Mouse (Mus musculus) c-Kit-positive CD71-negative TER-119-negative erythroid progenitor cells, embryonic 14.5 days (primary cell): ENCODE measurements around the gene Prkcb.

Source experiments
- DNase-seq: peaks from one replicate; pipeline ENCODE4 v3.0.0-alpha.2; 2013; ENCODE audit warnings: low read depth

Prkcb gene

GRCm38 (mm10) chr7:122467831-122468230 is 179.3 kb downstream of the Prkcb start:
- DNase-seq = no peak

GRCm38 (mm10) chr7:122470370-122471280 is 182.1 kb downstream of the Prkcb start:
- DNase-seq = peak; percentile 53

- DNase-seq = no peak
These were observed 183.7 kb downstream of the Prkcb start for GRCm38 (mm10) chr7:122472223-122472622.

- DNase-seq = no peak
These were observed 186.5 kb downstream of the Prkcb start for GRCm38 (mm10) chr7:122475038-122475437.

- no peak for DNase-seq
These were observed 188.1 kb downstream of the Prkcb start for GRCm38 (mm10) chr7:122476697-122477096.

- DNase-seq = no peak
These were observed 188.6 kb downstream of the Prkcb start for GRCm38 (mm10) chr7:122477118-122477517.

- no peak for DNase-seq
These were observed 189.3 kb downstream of the Prkcb start for GRCm38 (mm10) chr7:122477566-122478564.

GRCm38 (mm10) chr7:122483949-122484348 is 195.4 kb downstream of the Prkcb start:
- DNase-seq = no peak

- no peak for DNase-seq
These were observed 199.5 kb downstream of the Prkcb start for GRCm38 (mm10) chr7:122487929-122488571.

GRCm38 (mm10) chr7:122492041-122492440 is 203.5 kb downstream of the Prkcb start:
- DNase-seq = no peak

- DNase-seq = no peak
These were observed 204.4 kb downstream of the Prkcb start for GRCm38 (mm10) chr7:122492936-122493335.

GRCm38 (mm10) chr7:122494088-122494487 is 205.5 kb downstream of the Prkcb start:
- DNase-seq = peak; percentile 7

- DNase-seq = no peak
These were observed 209.0 kb downstream of the Prkcb start for GRCm38 (mm10) chr7:122497516-122497915.

GRCm38 (mm10) chr7:122498461-122498860 is 209.9 kb downstream of the Prkcb start:
- DNase-seq = no peak

GRCm38 (mm10) chr7:122499743-122500597 is 211.4 kb downstream of the Prkcb start:
- DNase-seq = no peak

- no peak for DNase-seq
These were observed 217.9 kb downstream of the Prkcb start for GRCm38 (mm10) chr7:122506467-122506866.

- DNase-seq = no peak
These were observed 221.4 kb downstream of the Prkcb start for GRCm38 (mm10) chr7:122509903-122510302.

GRCm38 (mm10) chr7:122512430-122512966 is 223.9 kb downstream of the Prkcb start:
- no peak for DNase-seq

GRCm38 (mm10) chr7:122520850-122521638 is 232.5 kb downstream of the Prkcb start:
- DNase-seq = no peak

GRCm38 (mm10) chr7:122528201-122528600 is 239.7 kb downstream of the Prkcb start:
- no peak for DNase-seq
